Comparison of ENCODE assay signal across 8 mouse cellular contexts in the genomic region with DNA sequence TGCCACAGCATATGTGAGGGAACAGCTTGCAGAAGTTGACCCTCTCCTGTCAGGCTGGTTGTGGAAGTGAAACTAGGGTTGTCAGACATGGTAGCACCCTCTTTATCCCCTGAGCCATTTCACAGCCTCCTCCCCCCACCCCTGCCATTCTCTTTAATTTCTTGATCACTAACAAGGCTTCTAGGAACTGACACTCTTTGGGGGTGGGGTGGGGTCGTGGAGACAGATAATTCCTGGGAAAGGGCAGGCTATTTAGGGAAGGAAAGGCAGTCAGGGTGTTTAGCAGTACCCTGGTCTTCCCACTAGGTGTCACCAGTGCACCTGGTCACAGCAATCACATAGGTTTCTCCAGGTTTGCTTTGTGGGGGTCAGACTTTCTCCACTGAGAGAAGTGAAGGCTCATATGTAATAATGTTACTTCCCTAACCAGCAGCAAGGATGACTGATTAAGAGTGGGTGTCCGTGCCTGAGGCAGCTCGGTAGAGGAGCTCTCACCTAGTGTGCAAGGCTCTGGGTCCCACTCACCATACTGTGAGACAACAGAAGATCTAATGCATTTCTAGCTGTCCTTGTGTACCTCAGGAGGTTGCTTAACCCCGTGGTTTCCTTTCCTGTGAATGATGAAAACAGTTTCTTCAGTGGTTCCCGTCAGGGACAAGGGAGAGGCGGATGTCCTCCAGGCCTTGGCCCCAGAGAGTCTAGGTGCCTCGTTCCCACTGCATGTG. TPM values are rescaled to one million over a fixed set of nuclear protein-coding genes. Genes with fewer than 3 reads are reported as not detected.
DNase-seq lines count a peak whose midpoint lies in the region; ATAC-seq and TF ChIP-seq lines count a peak whose summit lies in the region.

No protein-coding gene starts in this region.

- ATAC-seq in forebrain, postnatal 0 days = peak; percentile 45

- no peaks in the 10 kb centered on the region for H3K4me1 ChIP-seq in forebrain, postnatal 0 days (ENCODE audit: insufficient read depth)
- no peaks in the 10 kb centered on the region for H3K4me1 ChIP-seq in liver, adult 2 months (ENCODE audit: control insufficient read depth, insufficient read depth, low read length)

- H3K27ac ChIP-seq in forebrain, postnatal 0 days (ENCODE audit: low read depth, low read length) = no peak overlapping the region
- H3K27ac ChIP-seq in liver, adult 2 months (replicated peaks; ENCODE audit: insufficient read depth, low read depth, low read length) = peak overlapping the region; percentile 58; the same call in 1 of the 2 replicates

- no peak overlapping the region for H3K9ac ChIP-seq in forebrain, postnatal 0 days
- no peak overlapping the region for H3K9ac ChIP-seq in liver, adult 2 months (ENCODE audit: low read depth, low read length)

- no peaks in the 10 kb centered on the region for H3K36me3 ChIP-seq in forebrain, postnatal 0 days (ENCODE audit: insufficient read depth)
- H3K36me3 ChIP-seq in liver, adult 2 months (ENCODE audit: control insufficient read depth, insufficient read depth, low read length) = no peaks in the 10 kb centered on the region

- H3K27me3 ChIP-seq in forebrain, postnatal 0 days (ENCODE audit: insufficient read depth, low read length) = no peaks in the 10 kb centered on the region
- no peaks in the 10 kb centered on the region for H3K27me3 ChIP-seq in liver, adult 2 months (ENCODE audit: control insufficient read depth, insufficient read depth, low read length)

- no peak overlapping the region for H3K4me3 ChIP-seq in forebrain, postnatal 0 days (ENCODE audit: low read depth, low read length)
- H3K4me3 ChIP-seq in liver, adult 2 months (ENCODE audit: insufficient read depth, low read depth, low read length) = no peak overlapping the region

- WGBS in forebrain, postnatal 0 days = 47% methylated on average over 7 of the region's 7 CpGs
- WGBS in liver, adult 2 months = 40% methylated on average over 7 of the region's 7 CpGs

- TF ChIP-seq CTCF in forebrain, postnatal 0 days (IDR thresholded peaks at IDR 0.05; ENCODE audit: low read depth) = peak; percentile 91
- TF ChIP-seq CTCF in liver, adult 2 months (IDR thresholded peaks at IDR 0.05; ENCODE audit: low read depth, low read length) = peak; percentile 74

- DNase-seq in ovary, postnatal 10 days (ENCODE audit: low spot score) = peak; percentile 27
- DNase-seq in ovary, adult 18-20 months (ENCODE audit: low spot score) = no peak
- DNase-seq in c-Kit-negative CD71-positive TER-119-positive erythroid progenitor cells, embryonic 14.5 days (ENCODE audit: low read depth, low spot score) = peak; percentile 39
- DNase-seq in forebrain, postnatal 0 days = peak; percentile 79
- DNase-seq in hindlimb bud, embryonic 11.5 days (ENCODE audit: extremely low spot score, low read depth, low spot score) = peak; percentile 47
- DNase-seq in liver, adult 2 months (ENCODE audit: extremely low read depth, low read depth, low spot score) = peak; percentile 44
- peak; percentile 57 for DNase-seq in naive thymus-derived CD4-positive, alpha-beta T cell, adult 2 months (ENCODE audit: low read depth)
- peak; percentile 82 for DNase-seq in testis, postnatal 10 days (ENCODE audit: low spot score)

- no peak overlapping the region for H3K4me2 ChIP-seq in forebrain, postnatal 0 days (ENCODE audit: low read depth)

- no peaks in the 10 kb centered on the region for H3K79me2 ChIP-seq in liver, adult 2 months (ENCODE audit: control insufficient read depth, insufficient read depth, low read length)

- no peak for TF ChIP-seq POLR2A in liver, adult 2 months (IDR thresholded peaks at IDR 0.05; ENCODE audit: extremely low read depth, insufficient read depth, low read length)

- H3K9me3 ChIP-seq in forebrain, postnatal 0 days (ENCODE audit: low read length) = no peaks in the 10 kb centered on the region

RNA-seq across cellular contexts. Expression of a gene that starts 12.9 kb away (rescaled TPM):
- total RNA-seq in forebrain, postnatal 0 days (2014; rRNA removed) = 2.0 and 3.5 TPM in 2 replicates
- 0.86 and 1.4 TPM in 2 replicates for polyA plus RNA-seq in forebrain, postnatal 0 days (2015; fragmentation: Nextera tagmentation; extraction: Ambion mirVana)
- 2.1 and 3.2 TPM in 2 replicates for total RNA-seq in liver, adult 2 months (2014; rRNA removed)
- polyA plus RNA-seq in liver, adult 2 months (2012; rRNA removed) = 1.8 and 2.5 TPM in 2 replicates

RNA-seq across cellular contexts. Expression of a gene that starts 48.0 kb away (rescaled TPM):
- total RNA-seq in forebrain, postnatal 0 days (2014; rRNA removed) = 0.43 and 1.2 TPM in 2 replicates
- polyA plus RNA-seq in forebrain, postnatal 0 days (2015; fragmentation: Nextera tagmentation; extraction: Ambion mirVana) = 0.13 and 0.16 TPM in 2 replicates
- 0.37 and 0.54 TPM in 2 replicates for total RNA-seq in liver, adult 2 months (2014; rRNA removed)
- polyA plus RNA-seq in liver, adult 2 months (2012; rRNA removed) = 0.47 and 1.1 TPM in 2 replicates

RNA-seq across cellular contexts. Expression of a gene that starts 51.3 kb away (rescaled TPM):
- 0.33 and 0.77 TPM in 2 replicates for total RNA-seq in forebrain, postnatal 0 days (2014; rRNA removed)
- 1.8 and 2.8 TPM in 2 replicates for polyA plus RNA-seq in forebrain, postnatal 0 days (2015; fragmentation: Nextera tagmentation; extraction: Ambion mirVana)
- 1.5 TPM in 1 of 2 replicates, not detected in the other for total RNA-seq in liver, adult 2 months (2014; rRNA removed)
- not detected in 2 replicates for polyA plus RNA-seq in liver, adult 2 months (2012; rRNA removed)
